Mouse (Mus musculus) megakaryocyte, embryonic 14.5 days (primary cell): ENCODE data around the gene Rln1. TPM values are rescaled to one million over a fixed set of nuclear protein-coding genes. Genes with fewer than 3 reads are reported as not detected.

Experiments
- H3K27me3 ChIP-seq: replicated peaks from 2 replicates; pipeline ENCODE3; 2012; ENCODE audit warnings: inconsistent platforms
- H3K36me3 ChIP-seq: replicated peaks from 2 replicates; pipeline ENCODE3; 2012; ENCODE audit warnings: low read length, inconsistent platforms, mixed read lengths
- H3K4me1 ChIP-seq: 2 replicates; pipeline ENCODE4 v1.6.1; 2012; ENCODE audit warnings: inconsistent platforms
- H3K4me3 ChIP-seq: replicated peaks from 2 replicates; pipeline ENCODE3; 2012; ENCODE audit warnings: moderate library complexity, mild to moderate bottlenecking, inconsistent platforms
- H3K9me3 ChIP-seq: 2 replicates; pipeline ENCODE4 v1.6.1; 2012; ENCODE audit warnings: inconsistent platforms
- FLI1 ChIP-seq: IDR thresholded peaks from 2 replicates; pipeline ENCODE4 v1.6.1; 2012; ENCODE audit warnings: low read length, inconsistent platforms, mixed read lengths
- GATA1 ChIP-seq: IDR thresholded peaks from 3 replicates; pipeline ENCODE4 v1.6.1; 2012; ENCODE audit warnings: mixed read lengths, low read length, inconsistent platforms, borderline replicate concordance
- polyA plus RNA-seq: library from polyadenylated mRNA; stranded (reverse); fragments of >175 nt; gene quantifications from 2 replicates; pipeline ENCODE4 v1.2.3, GENCODE M21; 2012; ENCODE audit warnings: low replicate concordance; ENCODE audit not compliant: insufficient read depth

Rln1 gene
- polyA plus RNA-seq, 1 experiment, result not detected

DNA sequence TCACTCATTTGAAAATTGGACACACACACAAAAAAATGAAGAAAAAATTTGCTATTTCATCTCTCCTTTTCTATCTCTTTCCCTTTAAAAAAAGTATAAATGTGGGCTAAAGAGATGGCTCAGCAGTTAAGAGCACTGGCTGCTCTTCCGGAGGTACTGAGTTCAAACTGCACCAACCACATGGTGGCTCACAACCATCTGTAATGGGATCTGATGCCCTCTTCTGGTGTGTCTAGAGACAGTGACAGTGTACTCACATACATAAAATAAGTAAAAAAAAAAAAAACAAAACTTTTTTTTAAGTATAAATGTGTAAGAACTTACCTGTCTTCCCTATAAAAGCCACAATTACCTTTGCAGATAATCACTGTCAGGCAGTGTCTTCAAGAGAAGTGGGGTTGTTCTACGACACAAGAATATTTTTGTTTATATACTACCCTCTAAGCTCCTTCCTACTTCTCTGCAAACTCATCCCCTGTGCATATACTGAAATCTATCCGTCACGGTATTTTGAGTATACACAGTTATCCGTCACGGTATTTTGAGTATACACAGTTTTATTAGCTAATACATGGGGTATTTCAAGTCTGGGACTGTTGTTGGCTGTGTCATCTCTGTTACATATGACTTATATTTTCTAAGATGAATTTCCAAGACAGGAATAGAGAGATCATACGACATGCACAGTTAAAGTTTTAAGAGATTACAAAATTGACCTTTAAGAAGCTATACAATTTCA lies 36.2 kb upstream of the Rln1 start:
- TF ChIP-seq FLI1 (no peak), GATA1 (no peak)
- H3K4me3 ChIP-seq, result peak overlapping the region; percentile 90
- H3K27me3 ChIP-seq, result no peaks in the 10 kb centered on the region
- peaks cover 20% of the 10 kb centered on the region for H3K36me3 ChIP-seq
- peaks cover 66% of the 10 kb centered on the region for H3K4me1 ChIP-seq
- H3K9me3 ChIP-seq, result no peaks in the 10 kb centered on the region

- H3K9me3 ChIP-seq, result no peaks in the 10 kb centered on the region
- H3K36me3 ChIP-seq, result peaks cover 17% of the 10 kb centered on the region
- H3K4me3 ChIP-seq, result peak overlapping the region; percentile 64
- H3K4me1 ChIP-seq, result peaks cover 69% of the 10 kb centered on the region
- TF ChIP-seq GATA1 (no peak), FLI1 (no peak)
- no peaks in the 10 kb centered on the region for H3K27me3 ChIP-seq
These were observed 35.6 kb upstream of the Rln1 start for GRCm38 (mm10) chr19:29370112-29370511.

DNA sequence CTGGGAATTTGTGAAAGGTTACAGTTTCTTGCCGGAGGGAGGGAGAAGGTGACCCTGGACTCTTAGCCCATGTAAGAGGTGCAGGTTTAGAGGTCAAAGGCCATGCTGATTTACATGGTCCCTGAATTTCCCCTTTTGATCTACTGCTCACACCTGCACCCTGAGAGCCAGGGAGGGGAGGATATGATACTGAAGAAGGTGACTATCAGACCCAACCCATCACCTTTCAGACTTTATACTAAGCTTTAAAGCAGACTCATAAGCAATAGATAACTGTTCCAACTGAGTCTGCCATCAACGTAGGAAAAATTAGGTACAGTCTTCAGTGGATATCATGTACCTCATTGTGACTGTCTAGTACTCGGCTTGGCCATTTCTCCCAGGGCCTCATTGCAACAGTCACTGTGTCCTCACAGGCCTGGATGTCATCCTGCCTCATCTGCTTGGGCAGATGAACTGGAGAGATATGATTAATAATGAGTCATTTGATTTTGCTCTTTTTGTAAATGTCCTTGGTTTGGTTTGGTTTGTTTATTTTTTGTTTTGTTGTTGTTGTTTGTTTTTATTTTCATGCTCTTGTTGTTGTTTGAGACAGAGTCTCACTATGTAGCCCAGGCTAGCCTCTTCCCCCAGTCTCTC lies 34.3 kb upstream of the Rln1 start:
- peaks cover 75% of the 10 kb centered on the region for H3K4me1 ChIP-seq
- peak overlapping the region; percentile 86 for H3K4me3 ChIP-seq
- no peaks in the 10 kb centered on the region for H3K27me3 ChIP-seq
- H3K9me3 ChIP-seq, result no peaks in the 10 kb centered on the region
- no peak for TF ChIP-seq FLI1
- TF ChIP-seq GATA1, result no peak
- H3K36me3 ChIP-seq, result peaks cover 19% of the 10 kb centered on the region

- Histone ChIP-seq H3K36me3 (peaks cover 21% of the 10 kb centered on the region), H3K9me3 (no peaks in the 10 kb centered on the region), H3K4me1 (peaks cover 70% of the 10 kb centered on the region), H3K27me3 (no peaks in the 10 kb centered on the region), H3K4me3 (peak overlapping the region; percentile 95)
- TF ChIP-seq GATA1 (no peak), FLI1 (no peak)
These were observed 33.6 kb upstream of the Rln1 start for GRCm38 (mm10) chr19:29368041-29368440.

GRCm38 (mm10) chr19:29366969-29367622 lies 32.6 kb upstream of the Rln1 start, which contains the start of the genes Plgrkt and Cd274:
Plgrkt (minus strand) TSS chr19:29367390.
Cd274 (plus strand) TSS chr19:29367455.
- H3K9me3 ChIP-seq, result no peaks in the 10 kb centered on the region
- TF ChIP-seq GATA1 (peak; percentile 41; the same call in 1 of the 3 replicates), FLI1 (no peak)
- H3K4me1 ChIP-seq, result peaks cover 69% of the 10 kb centered on the region
- H3K27me3 ChIP-seq, result no peaks in the 10 kb centered on the region
- H3K36me3 ChIP-seq, result peaks cover 21% of the 10 kb centered on the region
- peak within 1 kb of the TSS; percentile 95 for H3K4me3 ChIP-seq

DNA sequence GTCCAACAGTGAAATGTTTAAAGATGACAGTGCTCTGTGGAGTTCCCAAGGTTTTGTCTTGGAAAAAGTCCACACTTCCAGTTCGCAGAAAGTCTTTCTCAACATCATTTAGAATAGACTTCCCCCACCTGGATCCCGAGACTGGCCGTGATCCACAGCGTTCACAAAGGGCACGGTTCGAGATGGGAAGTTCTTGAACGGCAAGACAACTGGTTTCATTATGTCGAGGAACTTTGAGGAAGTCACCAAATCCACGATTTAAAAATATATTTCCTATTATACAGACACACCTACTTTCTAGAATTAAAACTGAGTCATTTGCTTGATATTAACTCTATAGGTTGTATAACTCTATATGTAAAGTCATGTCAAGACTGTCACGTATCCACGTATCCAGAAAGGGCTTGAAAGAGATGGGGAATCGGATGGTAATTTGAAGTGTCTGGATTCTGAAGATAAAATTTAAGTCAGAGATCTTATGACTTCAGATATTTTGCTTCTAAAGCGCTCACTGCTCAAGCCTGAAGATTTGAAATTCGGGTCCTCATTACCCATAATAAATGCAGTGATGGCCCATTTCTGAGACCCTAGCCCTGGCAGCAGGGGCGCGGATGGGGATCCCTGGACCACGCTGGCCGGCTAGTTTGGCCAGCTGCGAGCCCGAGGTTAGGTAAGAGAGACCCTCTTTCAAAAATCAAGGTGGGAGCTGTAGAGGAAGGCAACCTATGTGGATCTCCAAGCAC lies 31.9 kb upstream of the Rln1 start:
- Histone ChIP-seq H3K4me1 (peaks cover 72% of the 10 kb centered on the region), H3K36me3 (peaks cover 21% of the 10 kb centered on the region)
- TF ChIP-seq FLI1, result no peak
- no peak for TF ChIP-seq GATA1

DNA sequence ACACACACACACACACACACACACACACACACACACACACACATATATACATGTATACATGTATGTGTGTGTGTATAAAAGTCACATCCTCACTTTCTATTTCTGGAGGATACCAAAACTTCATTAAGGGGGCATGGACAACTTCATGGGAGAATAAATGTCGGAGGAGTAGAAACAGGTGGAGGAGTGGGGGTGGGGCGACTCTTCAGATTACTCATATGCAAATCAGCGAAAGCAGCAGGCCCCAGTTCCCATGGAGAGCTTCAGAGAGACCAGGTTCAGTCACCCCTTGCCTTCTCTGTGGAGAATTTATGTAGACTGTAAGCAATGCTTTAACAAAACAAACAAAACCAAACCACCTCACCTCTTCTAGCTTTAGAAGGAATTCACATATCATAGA lies 30.6 kb upstream of the Rln1 start:
- Histone ChIP-seq H3K9me3 (no peaks in the 10 kb centered on the region), H3K27me3 (no peaks in the 10 kb centered on the region), H3K36me3 (peaks cover 31% of the 10 kb centered on the region), H3K4me1 (peaks cover 72% of the 10 kb centered on the region), H3K4me3 (no peak overlapping the region)
- TF ChIP-seq GATA1, result no peak
- no peak for TF ChIP-seq FLI1

More for the DNA sequence above, 31.9 kb upstream of the Rln1 start:
- H3K4me3 ChIP-seq, result peak overlapping the region; percentile 95
- no peaks in the 10 kb centered on the region for H3K9me3 ChIP-seq
- H3K27me3 ChIP-seq, result no peaks in the 10 kb centered on the region

DNA sequence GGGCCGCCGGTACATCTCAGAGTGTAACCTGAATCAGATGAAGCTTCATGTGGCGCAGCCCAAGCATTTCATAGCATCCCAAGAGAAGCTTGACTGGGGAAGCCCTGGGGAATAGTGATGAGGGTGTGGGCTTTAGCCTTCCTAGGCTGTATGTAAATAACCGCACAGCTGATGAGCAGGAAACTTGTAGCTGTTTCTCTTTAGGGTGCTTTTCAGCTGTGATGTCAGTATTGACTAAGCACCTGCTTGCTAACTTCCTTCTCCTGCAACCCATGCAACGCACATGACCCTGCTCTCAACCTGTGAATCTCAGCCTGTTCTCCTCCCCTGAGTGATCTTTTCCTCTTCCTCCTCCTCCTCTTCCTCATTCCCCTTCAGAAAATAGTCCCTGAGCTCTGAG lies 29.6 kb upstream of the Rln1 start:
- H3K27me3 ChIP-seq, result no peaks in the 10 kb centered on the region
- peaks cover 39% of the 10 kb centered on the region for H3K36me3 ChIP-seq
- no peak for TF ChIP-seq GATA1
- no peak for TF ChIP-seq FLI1
- no peaks in the 10 kb centered on the region for H3K9me3 ChIP-seq
- peaks cover 66% of the 10 kb centered on the region for H3K4me1 ChIP-seq
- no peak overlapping the region for H3K4me3 ChIP-seq

- H3K4me1 ChIP-seq, result peaks cover 61% of the 10 kb centered on the region
- peaks cover 44% of the 10 kb centered on the region for H3K36me3 ChIP-seq
- no peaks in the 10 kb centered on the region for H3K27me3 ChIP-seq
- TF ChIP-seq GATA1 (no peak), FLI1 (no peak)
- no peaks in the 10 kb centered on the region for H3K9me3 ChIP-seq
- H3K4me3 ChIP-seq, result no peak overlapping the region
These were observed 29.1 kb upstream of the Rln1 start for GRCm38 (mm10) chr19:29363557-29363956.
